Mouse (Mus musculus): ENCODE measurements around the gene Vps13d.

Vps13d gene

DNA sequence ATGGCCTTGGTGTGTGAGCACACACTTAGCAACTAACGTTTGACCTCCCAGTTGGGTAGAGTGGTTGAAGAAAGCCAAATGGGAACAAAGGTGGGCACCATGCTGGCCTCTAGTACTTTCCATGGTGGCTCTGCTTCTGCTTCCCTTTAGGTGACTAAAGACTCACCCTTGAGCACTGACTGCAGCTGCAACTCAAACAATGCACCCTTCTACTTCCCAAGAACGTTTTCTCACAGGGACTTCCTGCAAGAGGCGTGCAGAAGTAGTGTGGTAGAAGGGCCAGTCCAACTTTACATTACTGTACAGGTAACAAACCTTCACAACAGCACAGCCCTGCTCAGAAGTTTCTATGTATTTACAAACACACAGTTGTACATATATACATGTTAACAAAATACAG lies 220.3 kb downstream of the Vps13d start:
- DNase-seq (ENCODE audit: low spot score) = no peak

DNA sequence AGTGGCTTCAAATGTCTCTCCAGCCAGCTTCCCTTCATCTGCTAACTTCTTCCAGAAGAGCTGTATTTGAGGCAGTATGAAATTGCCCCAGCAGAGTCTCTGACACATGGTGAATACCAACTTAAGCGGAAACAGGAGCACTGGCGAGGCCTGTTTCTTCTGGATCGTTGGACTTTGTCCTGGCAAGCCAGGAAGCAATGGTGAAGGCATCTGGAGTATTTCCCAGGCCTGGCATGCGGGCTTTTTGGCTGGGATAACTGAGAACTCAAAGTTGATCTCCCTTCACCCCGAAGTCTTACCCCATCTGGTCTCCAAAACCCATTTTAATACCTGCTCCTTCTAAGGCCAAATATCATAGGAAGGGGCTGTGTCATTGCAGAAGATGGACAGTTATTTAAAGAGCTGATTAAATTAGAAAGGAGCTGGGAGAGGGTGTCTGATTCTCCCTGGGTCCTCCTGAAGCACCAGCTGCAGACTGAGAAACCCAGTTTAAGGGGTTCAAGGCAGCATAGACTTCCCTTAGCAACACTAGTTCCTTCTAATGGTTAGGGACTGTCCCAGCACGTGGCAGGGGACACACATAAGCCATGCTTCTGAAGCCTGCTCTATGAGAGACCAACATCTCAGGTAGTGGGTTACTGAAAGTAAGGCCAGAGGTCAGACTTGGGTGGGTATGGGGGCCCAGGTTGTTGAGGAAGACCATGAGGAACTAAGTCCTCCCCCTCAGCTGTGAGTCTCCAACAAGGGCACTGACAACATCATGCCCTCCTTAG lies 221.7 kb downstream of the Vps13d start:
- no peak for DNase-seq (ENCODE audit: low spot score)

DNA sequence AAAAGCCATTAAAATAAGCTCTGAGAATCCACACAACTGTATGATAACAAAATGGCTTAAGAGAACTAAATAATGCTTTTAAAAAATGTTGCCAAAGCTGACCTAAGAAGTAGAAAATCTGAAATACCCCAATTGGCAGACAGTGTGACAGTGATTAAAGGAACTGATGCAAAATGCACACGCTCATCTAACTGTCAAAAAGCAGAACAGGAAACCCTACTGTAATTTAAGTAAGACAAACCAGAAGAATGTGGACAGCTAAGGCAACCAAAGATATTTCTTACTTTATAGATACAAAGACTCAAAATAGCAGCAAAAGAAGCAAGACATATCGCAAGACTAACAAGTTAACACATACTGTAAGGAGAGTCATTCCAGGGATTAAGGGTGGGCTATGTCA lies 223.8 kb downstream of the Vps13d start:
- no peak for DNase-seq (ENCODE audit: low spot score)

DNA sequence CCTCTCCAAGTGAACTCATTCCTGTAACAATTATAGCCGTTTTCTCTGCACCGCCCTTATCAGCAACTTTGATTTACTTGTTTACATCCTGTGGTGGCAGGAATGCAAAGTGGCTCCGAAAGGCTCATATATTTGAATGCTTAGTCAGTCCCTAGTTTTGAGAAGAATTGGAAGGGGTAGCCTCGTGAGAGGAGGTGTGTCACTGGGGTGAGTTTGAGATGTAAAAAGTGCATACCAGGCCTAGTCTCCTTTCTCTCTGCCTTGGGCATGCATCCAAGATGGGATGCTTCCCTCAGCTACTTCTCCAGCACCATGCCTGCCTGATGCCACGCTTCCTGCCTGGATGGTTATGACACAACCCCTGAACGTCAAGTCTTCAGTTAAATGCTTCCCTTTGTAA lies 225.8 kb downstream of the Vps13d start:
- no peak for DNase-seq (ENCODE audit: low spot score)

DNA sequence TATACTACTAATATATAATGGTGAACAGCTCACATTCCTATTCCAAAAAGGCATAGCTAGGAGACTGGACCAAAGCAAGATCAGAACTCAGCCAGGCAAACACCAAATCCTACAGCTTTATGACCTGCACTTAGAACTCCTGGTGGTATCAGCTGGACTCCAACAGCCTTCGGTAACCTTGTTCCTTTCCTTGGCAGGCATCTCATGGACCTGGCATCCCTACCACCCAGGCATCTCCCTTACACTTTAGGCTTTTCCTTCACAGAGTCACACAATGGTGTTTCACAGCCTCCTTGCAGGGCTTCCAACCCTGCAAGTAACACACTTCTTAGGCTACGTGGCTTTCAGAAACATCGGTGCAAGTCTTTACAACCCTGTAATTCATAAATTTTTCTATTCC lies 226.4 kb downstream of the Vps13d start:
- DNase-seq (ENCODE audit: low spot score) = no peak

DNA sequence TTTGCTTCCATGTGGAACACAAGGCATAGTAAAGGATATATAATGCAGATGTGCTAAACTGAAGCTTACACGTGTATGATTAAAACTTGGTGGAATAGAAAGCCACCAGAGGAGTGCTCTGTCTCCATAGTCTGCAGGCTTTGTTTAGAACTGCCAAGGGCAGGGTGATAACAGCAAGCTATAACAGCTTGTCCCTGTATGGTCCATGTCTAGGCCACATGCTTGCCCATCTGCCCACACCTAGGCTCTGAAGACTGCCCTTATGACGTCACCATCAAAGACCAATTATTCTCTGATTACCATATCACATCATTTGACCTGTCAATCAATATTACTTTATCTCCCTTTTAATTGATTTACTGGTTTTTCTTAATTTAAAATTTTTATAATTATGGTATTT lies 229.6 kb downstream of the Vps13d start:
- no peak for DNase-seq (ENCODE audit: low spot score)

DNA sequence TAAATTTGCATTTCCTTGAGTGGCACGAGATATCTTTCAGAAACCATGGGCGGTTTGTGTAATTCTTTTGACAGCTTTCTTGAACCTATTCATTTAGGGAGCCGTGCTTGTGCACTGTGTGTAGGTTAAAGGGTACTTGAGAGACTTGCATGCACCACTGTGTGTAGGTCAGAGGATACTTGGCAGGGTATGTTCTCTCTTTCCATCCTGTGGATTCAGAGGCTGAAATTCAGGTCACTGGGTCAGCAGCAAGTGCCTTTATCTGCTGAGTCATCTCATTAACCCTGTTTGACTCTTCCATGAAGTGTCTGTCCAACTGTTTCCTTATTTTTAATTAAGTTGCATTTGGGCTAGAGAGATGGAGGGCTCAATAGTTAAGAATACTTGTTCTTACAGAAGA lies 233.1 kb downstream of the Vps13d start:
- no peak for DNase-seq (ENCODE audit: low spot score)

DNA sequence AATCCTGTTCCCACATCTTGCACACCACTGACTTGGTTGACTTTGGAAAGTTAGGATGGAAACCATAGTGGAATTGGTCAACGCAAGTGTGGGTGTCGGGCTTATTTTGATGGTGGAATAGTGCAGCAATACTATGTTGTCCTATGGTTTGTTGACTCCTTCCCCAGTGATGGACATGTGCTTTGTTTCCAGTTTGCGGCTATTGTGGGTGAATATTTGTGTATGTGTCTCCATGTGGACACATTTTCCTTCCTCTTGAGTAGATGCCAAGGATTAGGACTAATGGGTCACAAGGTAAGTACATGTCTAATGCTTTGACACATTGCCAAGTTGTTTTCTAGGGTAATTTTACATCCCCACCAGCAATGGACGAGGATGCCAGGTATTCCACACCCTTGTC lies 233.6 kb downstream of the Vps13d start:
- no peak for DNase-seq (ENCODE audit: low spot score)

DNA sequence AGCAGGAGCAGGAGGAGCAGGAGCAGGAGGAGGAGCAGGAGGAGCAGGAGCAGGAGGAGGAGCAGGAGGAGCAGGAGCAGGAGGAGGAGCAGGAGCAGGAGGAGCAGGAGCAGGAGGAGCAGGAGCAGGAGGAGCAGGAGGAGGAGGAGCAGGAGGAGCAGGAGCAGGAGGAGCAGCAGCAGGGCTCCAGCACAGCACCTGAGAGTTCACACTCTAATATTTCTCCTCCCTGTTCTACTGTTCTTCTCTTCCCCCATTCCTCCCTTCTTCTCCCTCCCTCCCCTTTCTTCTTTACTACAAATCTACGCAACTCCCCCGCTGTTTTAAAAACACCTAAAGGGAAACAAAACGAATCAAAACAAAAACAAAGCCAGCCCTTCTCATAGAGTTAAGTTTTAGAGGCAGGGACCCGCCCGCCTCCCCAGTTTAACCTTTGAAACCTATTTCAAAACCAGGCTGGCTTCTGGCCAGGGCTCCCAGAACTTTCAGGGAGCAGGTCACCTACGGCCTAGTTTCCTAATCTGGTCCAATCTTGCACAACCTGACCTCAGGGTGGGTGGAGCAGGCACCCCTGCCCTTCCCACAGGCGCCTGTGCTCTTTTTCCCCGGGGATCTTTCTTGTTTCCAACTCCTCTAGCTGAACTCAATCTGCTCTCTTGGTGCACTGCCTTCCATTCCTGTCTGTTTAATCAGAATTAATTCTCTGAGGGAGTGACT lies 234.5 kb downstream of the Vps13d start:
- no peak for DNase-seq (ENCODE audit: low spot score)

DNA sequence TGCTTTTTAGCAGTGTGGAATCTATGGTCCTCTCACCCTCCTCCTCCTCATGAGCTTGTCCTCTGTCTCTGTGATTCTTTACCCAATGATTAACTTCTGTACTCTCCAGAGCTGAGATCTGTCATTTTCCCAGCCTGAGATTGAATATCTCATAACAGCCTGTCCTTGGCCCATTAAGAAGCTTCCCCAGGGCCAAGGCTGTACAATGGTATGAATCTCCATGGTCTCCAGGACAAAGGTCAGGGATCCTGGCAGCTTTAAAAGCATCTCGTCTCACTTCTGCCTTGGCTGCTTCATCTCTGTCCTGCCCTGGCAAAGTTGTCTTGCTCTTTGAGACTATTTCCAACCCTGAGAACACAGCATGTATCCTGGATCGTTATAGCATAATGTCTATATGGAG lies 237.1 kb downstream of the Vps13d start:
- DNase-seq (ENCODE audit: low spot score) = no peak

DNA sequence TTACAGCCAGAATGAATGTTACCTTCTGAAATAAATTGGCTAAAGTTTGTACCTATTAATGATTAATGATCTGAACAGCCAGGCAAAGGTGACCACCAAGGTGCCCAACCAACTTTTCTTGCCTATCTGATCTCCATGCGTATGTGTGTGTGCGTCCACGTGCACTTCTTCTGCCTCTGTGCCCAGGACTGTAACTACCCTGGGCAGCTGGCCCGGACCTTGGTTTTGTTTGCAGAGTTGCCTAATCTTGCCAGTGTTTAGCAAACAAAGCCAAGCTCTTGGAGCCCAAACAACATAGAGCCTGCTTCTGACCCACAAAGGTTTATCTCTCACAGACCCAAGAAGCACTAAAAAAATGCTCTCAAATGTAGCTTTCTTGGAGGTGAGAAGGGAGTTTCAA lies 237.6 kb downstream of the Vps13d start:
- DNase-seq (ENCODE audit: low spot score) = no peak

DNA sequence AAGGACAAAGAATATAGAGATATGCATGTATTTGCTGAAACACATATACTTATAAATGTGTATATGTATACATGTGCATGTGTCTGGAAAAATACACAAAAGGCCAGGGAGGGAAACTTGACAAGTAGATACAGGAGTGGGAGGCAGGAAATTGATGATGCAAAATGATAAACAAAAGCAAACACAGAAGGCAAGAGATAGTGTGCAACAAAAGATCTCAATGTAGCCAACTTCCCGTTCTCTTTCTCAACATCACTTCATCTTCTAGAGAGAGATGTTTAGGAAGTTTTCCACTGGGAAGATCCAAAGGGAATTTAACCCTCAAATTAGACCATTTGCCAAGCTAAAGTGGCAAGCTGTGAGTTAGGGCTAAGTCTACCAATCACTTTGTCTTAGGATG lies 238.5 kb downstream of the Vps13d start:
- DNase-seq (ENCODE audit: low spot score) = no peak

DNA sequence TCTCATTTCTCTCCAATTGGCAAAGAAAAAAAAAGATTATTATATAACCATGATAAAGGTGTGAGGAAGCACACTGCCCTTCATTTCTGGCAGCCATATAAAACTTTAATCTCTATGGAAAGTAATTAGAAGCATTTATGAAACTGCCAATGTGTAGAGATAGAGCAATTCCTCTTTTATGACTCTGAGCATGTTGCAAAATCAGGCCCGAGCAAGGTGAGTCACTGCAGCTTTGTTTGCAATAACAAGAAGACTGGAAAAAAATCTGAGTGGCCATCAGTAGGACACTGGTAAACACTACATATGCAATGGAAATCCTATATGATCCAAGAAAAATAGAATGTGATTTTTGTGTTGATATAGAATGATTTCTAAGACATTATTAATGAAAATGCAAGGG lies 238.9 kb downstream of the Vps13d start:
- DNase-seq (ENCODE audit: low spot score) = no peak

DNA sequence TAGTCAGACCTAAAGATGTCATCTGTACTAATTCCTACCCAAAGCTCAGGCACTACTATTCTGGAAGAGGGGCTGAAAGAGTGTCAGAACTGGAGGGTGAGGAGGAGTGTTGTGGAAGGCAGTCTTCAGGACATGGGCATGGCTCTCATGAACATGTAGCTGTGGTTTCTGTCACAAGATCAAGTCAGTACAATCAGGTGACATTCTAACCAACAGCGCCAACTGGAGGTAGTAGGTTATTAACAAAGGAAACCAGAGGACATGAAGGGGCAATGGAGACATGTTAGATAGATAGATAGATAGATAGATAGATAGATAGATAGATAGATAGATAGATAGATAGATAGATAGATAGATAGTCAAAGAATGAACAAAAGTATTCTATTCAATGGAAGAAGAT lies 241.4 kb downstream of the Vps13d start:
- no peak for DNase-seq (ENCODE audit: low spot score)

DNA sequence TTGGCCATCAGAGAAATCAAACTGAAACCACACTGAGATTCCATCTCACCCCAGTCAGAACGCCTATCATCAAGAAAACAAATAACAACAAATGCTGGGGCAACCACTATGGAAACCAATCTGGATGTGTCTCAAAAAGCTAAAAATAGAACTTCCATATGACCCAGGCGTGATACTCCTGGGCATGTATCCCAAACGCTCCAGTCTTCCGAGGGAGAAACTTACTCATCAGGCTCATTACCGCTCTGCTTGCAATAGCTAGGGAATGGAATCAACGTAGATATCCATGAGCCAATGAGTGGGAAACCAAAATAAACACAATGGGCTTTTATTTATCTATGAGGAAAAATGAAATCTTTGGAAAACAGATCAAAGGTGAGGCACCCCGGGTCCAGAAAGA lies 242.9 kb downstream of the Vps13d start:
- DNase-seq (ENCODE audit: low spot score) = no peak

DNA sequence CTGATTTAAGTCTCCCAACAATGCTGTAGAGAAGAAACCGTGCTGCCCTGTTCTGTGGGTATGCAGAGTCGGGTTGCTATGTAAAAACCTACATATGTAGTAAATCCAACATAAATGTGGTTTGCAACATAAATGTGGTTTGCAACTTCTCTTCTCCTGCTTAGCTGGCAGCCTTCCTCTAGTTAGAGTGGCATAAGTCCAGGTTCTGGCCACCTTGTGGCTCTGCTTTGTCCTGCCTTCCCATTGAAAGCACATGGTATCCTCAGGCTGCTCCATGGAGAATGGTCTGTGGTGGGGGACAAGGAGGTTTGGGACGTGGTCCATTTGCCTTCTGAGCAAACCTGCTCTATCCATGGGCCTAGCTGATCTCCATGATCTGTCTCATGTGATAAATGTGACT lies 243.9 kb downstream of the Vps13d start:
- DNase-seq (ENCODE audit: low spot score) = no peak

DNA sequence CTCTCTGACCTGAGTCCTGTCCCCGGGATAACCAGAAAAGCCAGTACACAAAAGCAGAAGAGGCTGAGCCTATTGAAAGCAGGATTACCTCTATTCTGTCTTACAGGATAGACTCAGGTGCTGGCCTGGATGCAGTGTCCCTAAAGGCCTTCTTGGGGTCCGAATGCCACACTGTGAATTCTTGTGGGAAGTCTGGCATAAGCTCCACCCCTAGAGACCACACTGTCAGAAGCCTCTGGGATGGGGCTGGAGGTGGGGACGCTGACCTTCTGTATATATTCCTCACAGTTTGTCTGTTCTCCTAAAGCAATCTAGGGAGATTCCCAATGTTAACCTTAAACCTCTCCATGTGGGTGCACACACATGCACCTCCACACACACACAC lies 244.5 kb downstream of the Vps13d start:
- no peak for DNase-seq (ENCODE audit: low spot score)

DNA sequence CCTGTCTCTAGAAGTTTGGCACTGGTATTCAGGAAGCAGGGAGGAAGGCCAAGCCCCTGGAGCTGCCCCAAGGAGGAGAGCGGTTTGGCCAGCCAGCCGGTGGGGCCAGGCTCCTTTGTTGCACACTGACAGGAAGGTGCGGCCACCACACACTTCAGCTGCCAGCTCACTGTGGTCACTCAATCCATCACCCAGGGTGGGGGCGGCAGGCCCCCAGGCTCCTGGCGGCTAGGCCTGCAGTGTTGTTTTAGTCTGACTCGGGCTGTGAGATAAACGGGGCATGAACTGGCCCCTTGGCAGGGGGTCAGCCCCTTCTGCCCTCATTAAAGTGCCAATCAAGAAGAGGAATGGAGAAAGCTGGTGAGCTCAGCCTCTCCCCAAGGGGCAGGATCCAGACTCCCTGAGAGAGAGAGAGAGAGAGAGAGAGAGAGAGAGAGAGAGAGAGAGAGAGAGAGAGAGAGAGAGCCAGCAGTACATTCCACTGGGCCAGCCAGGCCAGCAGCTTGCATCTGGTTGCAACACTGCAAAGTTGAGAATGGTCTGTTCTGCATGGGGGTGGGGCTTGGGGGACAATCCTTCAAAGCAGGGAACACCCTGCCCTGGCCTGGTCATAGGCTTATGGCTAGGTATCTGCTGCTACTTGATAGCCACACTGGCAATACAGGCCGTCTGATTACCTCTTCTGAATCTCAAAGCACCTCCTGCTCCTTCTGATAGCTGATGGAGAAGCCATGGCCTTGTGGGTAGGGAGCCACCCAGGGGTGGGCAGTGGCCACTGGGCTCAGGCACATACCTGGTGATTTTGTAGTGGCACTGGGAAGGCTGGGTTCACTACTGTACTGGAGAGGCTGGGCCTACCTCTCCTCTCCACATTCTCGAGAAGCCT lies 245.1 kb downstream of the Vps13d start:
- peak; percentile 73 for DNase-seq (ENCODE audit: low spot score)

DNA sequence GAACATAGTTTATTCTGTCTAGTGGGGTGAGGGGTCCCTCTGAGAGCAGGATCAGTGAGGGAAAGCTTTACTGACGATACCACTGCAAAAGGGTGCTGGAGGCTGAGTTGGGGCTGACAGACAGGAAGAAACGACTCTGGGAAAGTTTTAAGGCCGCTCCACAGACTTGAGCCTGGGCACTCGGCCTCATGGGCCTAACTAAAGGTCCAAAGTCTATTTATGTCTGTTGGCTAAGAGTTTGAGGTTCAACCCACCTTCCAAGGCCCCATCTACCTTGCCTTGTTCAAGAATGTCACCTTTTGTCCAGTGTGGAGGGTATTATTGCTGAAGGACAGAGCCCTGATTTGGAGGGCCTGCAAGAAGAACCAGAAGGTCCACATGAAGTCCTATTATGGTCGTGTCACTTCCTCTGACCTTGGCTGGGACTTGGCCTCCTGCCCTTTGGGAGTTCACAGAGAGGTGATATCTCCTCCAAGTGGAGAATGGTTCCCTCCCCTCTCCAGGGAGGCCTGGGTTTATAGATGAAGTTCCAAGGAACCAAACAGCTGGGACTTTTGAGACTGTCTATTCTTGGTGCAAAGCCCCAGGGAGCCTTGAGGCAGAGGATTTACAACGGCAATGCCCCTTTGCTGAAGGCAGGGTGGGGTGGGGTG lies 246.9 kb downstream of the Vps13d start:
- DNase-seq (ENCODE audit: low spot score) = no peak

DNA sequence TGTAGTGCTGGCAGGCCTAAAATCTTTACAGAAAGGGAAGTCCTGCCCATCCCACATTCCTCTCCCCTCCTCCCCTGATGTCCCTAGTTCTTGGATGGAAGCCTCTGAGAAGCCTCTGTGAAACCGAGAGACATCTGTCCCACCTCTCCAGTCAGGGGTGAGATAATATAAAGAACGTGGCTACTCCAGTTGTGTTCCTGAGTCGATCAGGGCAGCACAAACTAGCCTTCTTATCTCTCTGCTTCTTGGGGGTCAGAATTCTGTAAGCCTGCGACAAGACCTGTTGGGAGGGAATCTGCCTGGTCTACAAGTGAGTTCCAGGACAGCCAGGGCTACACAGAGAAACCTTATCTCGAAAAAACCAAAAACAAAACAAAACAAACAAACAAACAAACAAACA lies 251.5 kb downstream of the Vps13d start:
- no peak for DNase-seq (ENCODE audit: low spot score)

DNA sequence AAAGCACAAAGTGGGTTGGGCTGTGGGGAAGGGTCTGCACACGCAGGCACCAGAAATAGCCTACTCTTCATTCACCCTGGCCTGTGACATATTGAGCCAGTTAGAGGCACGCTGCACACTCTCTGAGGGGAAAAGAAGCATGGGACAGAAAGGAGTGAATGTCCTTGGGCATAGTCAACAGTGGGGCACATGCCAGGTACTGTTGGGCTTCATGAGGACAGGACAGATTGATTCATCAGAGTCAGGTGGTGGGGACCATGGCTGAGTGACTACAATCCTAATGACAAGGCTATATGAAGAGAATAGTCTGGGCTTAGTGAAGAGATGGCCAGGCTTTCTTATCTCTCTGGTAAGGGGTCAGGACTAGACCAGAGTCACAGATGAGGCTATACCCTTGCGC lies 252.4 kb downstream of the Vps13d start:
- no peak for DNase-seq (ENCODE audit: low spot score)

DNA sequence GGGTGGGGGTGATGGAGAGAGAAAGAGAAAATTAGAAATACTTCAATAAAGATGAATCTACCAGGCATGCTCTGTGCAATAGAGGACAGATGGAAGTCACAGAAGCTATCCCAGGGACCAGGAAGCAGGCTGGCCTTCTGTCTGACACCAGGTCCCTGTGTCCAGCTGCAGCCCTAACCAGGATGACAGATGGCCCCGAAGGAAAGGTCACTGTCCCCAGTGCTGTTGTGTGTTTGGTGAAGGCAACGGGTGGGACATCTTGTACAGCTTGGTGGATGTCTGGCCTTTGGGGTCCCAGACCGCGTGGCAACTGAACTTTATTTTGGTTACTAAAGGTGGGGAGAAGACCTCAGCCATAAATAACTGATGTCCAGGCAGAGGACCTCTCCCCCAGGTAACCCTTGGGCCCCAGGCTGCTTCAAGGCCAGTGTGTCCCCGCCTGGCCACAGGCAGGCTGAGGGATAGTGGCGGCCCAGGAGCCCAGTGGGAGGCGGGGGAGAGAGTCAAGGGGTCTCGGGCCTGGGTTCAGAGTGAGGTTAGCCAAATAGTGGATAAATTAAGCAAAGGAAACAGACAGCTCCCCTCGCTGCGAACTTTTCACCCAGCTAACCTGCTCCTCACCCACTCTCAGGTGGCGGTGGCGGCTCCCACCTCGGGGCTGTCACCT lies 253.9 kb downstream of the Vps13d start:
- DNase-seq (ENCODE audit: low spot score) = no peak
